Mouse (Mus musculus) MEL (cell line): ENCODE data around the gene 1700025G04Rik. TPM values are rescaled to one million over a fixed set of nuclear protein-coding genes. Genes with fewer than 3 reads are reported as not detected.

Source experiments
- DNase-seq: peaks from one replicate; pipeline ENCODE4 v3.0.0; 2011; ENCODE audit warnings: low read depth, low spot score
- H3K27ac ChIP-seq: 2 replicates; pipeline ENCODE4 v1.5.1; 2012; ENCODE audit warnings: low read depth, mild to moderate bottlenecking, control low read depth, low read length, moderate library complexity; ENCODE audit not compliant: control insufficient read depth
- H3K27me3 ChIP-seq, 2 experiments: fragments of 150-350 bp in 1 of 2; sonication (generic) in 1 of 2; 2 replicates each; pipeline ENCODE4 v1.6.1; 2012; ENCODE audit warnings: low read length in 2 of 2, mild to moderate bottlenecking in 2 of 2, improper control_type of control experiment in 1 of 2, moderate library complexity in 1 of 2; ENCODE audit not compliant: insufficient read depth in 2 of 2, control insufficient read depth in 1 of 2
- H3K36me3 ChIP-seq, 2 experiments: 2 replicates each; pipeline ENCODE4 v1.6.1; 2012 to 2014; ENCODE audit warnings: low read length in 2 of 2, improper control_type of control experiment in 1 of 2, inconsistent platforms in 1 of 2, mild to moderate bottlenecking in 1 of 2; ENCODE audit not compliant: insufficient read depth in 2 of 2, control insufficient read depth in 1 of 2
- H3K4me1 ChIP-seq, 2 experiments: fragments of 150-350 bp in 1 of 2; sonication (generic) in 1 of 2; 2 replicates each; pipeline ENCODE4 v1.6.1; 2012; ENCODE audit warnings: low read length in 2 of 2, improper control_type of control experiment in 1 of 2, mild to moderate bottlenecking in 1 of 2; ENCODE audit not compliant: insufficient read depth in 2 of 2, control insufficient read depth in 1 of 2
- H3K4me3 ChIP-seq, 2 experiments: fragments of 150-350 bp in 1 of 2; sonication (generic) in 1 of 2; 2 replicates each; pipeline ENCODE4 v1.5.1; 2012; ENCODE audit warnings: low read depth in 2 of 2, low read length in 2 of 2, mild to moderate bottlenecking in 2 of 2, moderate library complexity in 2 of 2, control low read depth in 1 of 2, improper control_type of control experiment in 1 of 2; ENCODE audit not compliant: control insufficient read depth in 1 of 2, insufficient read depth in 1 of 2
- H3K79me2 ChIP-seq: 2 replicates; pipeline ENCODE4 v1.6.1; 2012; ENCODE audit warnings: mild to moderate bottlenecking, low read length, moderate library complexity; ENCODE audit not compliant: control insufficient read depth, poor library complexity, insufficient read depth
- H3K9ac ChIP-seq: 2 replicates; pipeline ENCODE4 v1.6.1; 2012; ENCODE audit warnings: low read depth, mild to moderate bottlenecking, control low read depth, low read length, moderate library complexity; ENCODE audit not compliant: control insufficient read depth, poor library complexity, severe bottlenecking
- H3K9me3 ChIP-seq: fragments of 150-350 bp; sonication (generic); replicated peaks from 2 replicates; pipeline ENCODE4 v1.6.1; 2012; ENCODE audit warnings: mild to moderate bottlenecking, low read length, improper control_type of control experiment, moderate library complexity; ENCODE audit not compliant: insufficient read depth
- BHLHE40 ChIP-seq: IDR thresholded peaks from 2 replicates; pipeline ENCODE4 v1.6.1; 2012; ENCODE audit warnings: low read depth, mild to moderate bottlenecking, inconsistent platforms, low read length, improper control_type of control experiment, borderline replicate concordance
- CTCF ChIP-seq, 3 experiments: IDR thresholded peaks in 2 of 3; conservative IDR thresholded peaks in 1 of 3; 2 replicates each; pipeline ENCODE4 v1.5.1; 2011 to 2012; ENCODE audit warnings: low read length in 3 of 3, low read depth in 2 of 3, mild to moderate bottlenecking in 2 of 3, improper control_type of control experiment in 1 of 3, inconsistent platforms in 1 of 3, mixed read lengths in 1 of 3, moderate library complexity in 1 of 3; ENCODE audit not compliant: control insufficient read depth in 1 of 3, insufficient read depth in 1 of 3, poor library complexity in 1 of 3, severe bottlenecking in 1 of 3
- E2F4 ChIP-seq: IDR thresholded peaks from 2 replicates; pipeline ENCODE4 v1.6.1; 2011; ENCODE audit warnings: low read depth, low read length, improper control_type of control experiment, borderline replicate concordance
- ELF1 ChIP-seq: IDR thresholded peaks from 2 replicates; pipeline ENCODE4 v1.6.1; 2014; ENCODE audit warnings: low read depth, mild to moderate bottlenecking, inconsistent platforms, low read length, improper control_type of control experiment, moderate library complexity
- EP300 ChIP-seq, 2 experiments: IDR thresholded peaks; 2 replicates each; pipeline ENCODE4 v1.6.1; 2011; ENCODE audit warnings: improper control_type of control experiment in 2 of 2, low read length in 2 of 2, low read depth in 1 of 2, mild to moderate bottlenecking in 1 of 2
- ETS1 ChIP-seq: IDR thresholded peaks from 2 replicates; pipeline ENCODE4 v1.6.1; 2012; ENCODE audit warnings: low read depth, mild to moderate bottlenecking, inconsistent platforms, low read length, improper control_type of control experiment, moderate library complexity
- GABPA ChIP-seq: IDR thresholded peaks from 2 replicates; pipeline ENCODE4 v1.6.1; 2012; ENCODE audit warnings: low read depth, mild to moderate bottlenecking, inconsistent platforms, low read length, improper control_type of control experiment, moderate library complexity
- JUND ChIP-seq: IDR thresholded peaks from 2 replicates; pipeline ENCODE4 v1.6.1; 2011; ENCODE audit warnings: low read depth, mild to moderate bottlenecking, improper control_type of control experiment, low read length
- KAT2A ChIP-seq: conservative IDR thresholded peaks from 2 replicates; pipeline ENCODE4 v1.6.1; 2012; ENCODE audit warnings: low read depth, low read length, improper control_type of control experiment, inconsistent platforms
- MAFK ChIP-seq: IDR thresholded peaks from 2 replicates; pipeline ENCODE4 v1.6.1; 2011; ENCODE audit warnings: low read depth, mild to moderate bottlenecking, low read length, improper control_type of control experiment, borderline replicate concordance
- MAX ChIP-seq: IDR thresholded peaks from 2 replicates; pipeline ENCODE4 v1.6.1; 2011; ENCODE audit warnings: low read length, improper control_type of control experiment
- MAZ ChIP-seq: IDR thresholded peaks from 2 replicates; pipeline ENCODE4 v1.6.1; 2012; ENCODE audit warnings: low read depth, mild to moderate bottlenecking, inconsistent platforms, low read length, improper control_type of control experiment
- MEF2A ChIP-seq: IDR thresholded peaks from 2 replicates; pipeline ENCODE4 v1.6.1; 2014; ENCODE audit warnings: low read depth, mild to moderate bottlenecking, inconsistent platforms, low read length, improper control_type of control experiment; ENCODE audit not compliant: poor library complexity, insufficient replicate concordance, severe bottlenecking; ENCODE audit errors: extremely low read depth
- MYC ChIP-seq: IDR thresholded peaks from 2 replicates; pipeline ENCODE4 v1.6.1; 2011; ENCODE audit warnings: low read depth, mild to moderate bottlenecking, low read length, improper control_type of control experiment, moderate library complexity
- NELFE ChIP-seq: IDR thresholded peaks from 2 replicates; pipeline ENCODE4 v1.6.1; 2011; ENCODE audit warnings: low read depth, low read length, improper control_type of control experiment
- POLR2A ChIP-seq, 2 experiments: IDR thresholded peaks; 2 replicates each; pipeline ENCODE4 v1.6.1; 2011 to 2012; ENCODE audit warnings: low read length in 2 of 2, mild to moderate bottlenecking in 2 of 2, control low read depth in 1 of 2, improper control_type of control experiment in 1 of 2, low read depth in 1 of 2, moderate library complexity in 1 of 2; ENCODE audit not compliant: control insufficient read depth in 1 of 2, insufficient read depth in 1 of 2, poor library complexity in 1 of 2
- RAD21 ChIP-seq: IDR thresholded peaks from 2 replicates; pipeline ENCODE4 v1.6.1; 2011; ENCODE audit warnings: mild to moderate bottlenecking, low read depth, low read length, improper control_type of control experiment
- RCOR1 ChIP-seq: IDR thresholded peaks from 2 replicates; pipeline ENCODE4 v1.6.1; 2012; ENCODE audit warnings: low read depth, mild to moderate bottlenecking, inconsistent platforms, low read length, improper control_type of control experiment
- SMC3 ChIP-seq: IDR thresholded peaks from 2 replicates; pipeline ENCODE4 v1.6.1; 2011; ENCODE audit warnings: low read depth, low read length, improper control_type of control experiment
- TAL1 ChIP-seq: IDR thresholded peaks from 2 replicates; pipeline ENCODE4 v1.6.1; 2012; ENCODE audit warnings: mild to moderate bottlenecking, inconsistent platforms, low read length, moderate library complexity, mixed read lengths
- TBP ChIP-seq: IDR thresholded peaks from 2 replicates; pipeline ENCODE4 v1.8.0; 2011; ENCODE audit warnings: low read depth, low read length, improper control_type of control experiment
- TCF12 ChIP-seq: IDR thresholded peaks from 2 replicates; pipeline ENCODE4 v1.6.1; 2014; ENCODE audit warnings: low read depth, mild to moderate bottlenecking, inconsistent platforms, low read length, improper control_type of control experiment, moderate library complexity
- UBTF ChIP-seq: IDR thresholded peaks from 2 replicates; pipeline ENCODE4 v1.6.1; 2012; ENCODE audit warnings: low read depth, mild to moderate bottlenecking, inconsistent platforms, low read length, improper control_type of control experiment, moderate library complexity, borderline replicate concordance; ENCODE audit not compliant: insufficient read depth
- USF1 ChIP-seq: IDR thresholded peaks from 2 replicates; pipeline ENCODE4 v1.6.1; 2014; ENCODE audit warnings: low read depth, mild to moderate bottlenecking, inconsistent platforms, low read length, improper control_type of control experiment, moderate library complexity
- USF2 ChIP-seq, 2 experiments: IDR thresholded peaks; 2 replicates each; pipeline ENCODE4 v1.6.1; 2011 to 2012; ENCODE audit warnings: improper control_type of control experiment in 2 of 2, low read length in 2 of 2, borderline replicate concordance in 1 of 2, inconsistent platforms in 1 of 2, low read depth in 1 of 2, mild to moderate bottlenecking in 1 of 2; ENCODE audit not compliant: insufficient read depth in 1 of 2
- ZC3H11A ChIP-seq: IDR thresholded peaks from 2 replicates; pipeline ENCODE4 v1.6.1; 2012; ENCODE audit warnings: low read depth, mild to moderate bottlenecking, inconsistent platforms, low read length, improper control_type of control experiment
- ZMIZ1 ChIP-seq: IDR thresholded peaks from 2 replicates; pipeline ENCODE4 v1.6.1; 2012; ENCODE audit warnings: low read depth, mild to moderate bottlenecking, inconsistent platforms, low read length, improper control_type of control experiment, moderate library complexity
- ZNF384 ChIP-seq: IDR thresholded peaks from 2 replicates; pipeline ENCODE4 v1.6.1; 2012; ENCODE audit warnings: low read depth, mild to moderate bottlenecking, inconsistent platforms, low read length, improper control_type of control experiment
- polyA plus RNA-seq, 2 experiments: library from polyadenylated mRNA; stranded (reverse) in 1 of 2; unstranded in 1 of 2; fragments of >175 nt in 1 of 2; fragments of >200 nt in 1 of 2; gene quantifications; 2 replicates each; pipeline versions ENCODE4 v1.2.1 to v1.2.4; 2012; ENCODE audit warnings: low replicate concordance in 2 of 2, low read depth in 1 of 2; ENCODE audit not compliant: insufficient read length in 2 of 2, insufficient read depth in 1 of 2, missing spikeins in 1 of 2
- total RNA-seq: library from RNA; depleted of rRNA; stranded (reverse); fragments of 300-350 nt; gene quantifications from 2 replicates; pipeline ENCODE4 v1.2.3, GENCODE M21; 2012

1700025G04Rik gene
- total and polyA plus RNA-seq, 3 experiments, result 0.04 to 0.91 TPM; not detected in 1

GRCm38 (mm10) chr1:151851976-151852375, 237.9 kb downstream of the 1700025G04Rik start:
- no peak overlapping the region for H3K4me3 ChIP-seq
- no peaks in the 10 kb centered on the region for H3K4me1 ChIP-seq
- H3K27me3 ChIP-seq, result peaks cover 0 to 5% of the 10 kb centered on the region in 2 experiments; a peak in 3 of 4 replicates
- no peaks in the 10 kb centered on the region for H3K9me3 ChIP-seq
- H3K27ac ChIP-seq, result no peak overlapping the region
- H3K9ac ChIP-seq, result no peak overlapping the region
- no peaks in the 10 kb centered on the region for H3K36me3 ChIP-seq
- TF ChIP-seq ZMIZ1 (no peak), MAZ (no peak), BHLHE40 (no peak), MAFK (no peak), USF1 (no peak), ELF1 (no peak), TCF12 (no peak), E2F4 (no peak), NELFE (no peak), TBP (no peak), MYC (no peak), MEF2A (no peak), KAT2A (no peak), RCOR1 (no peak), TAL1 (no peak), UBTF (no peak), ETS1 (no peak)
- TF ChIP-seq, all 39 proteins: peak for 0
- DNase-seq, result no peak
- no peaks in the 10 kb centered on the region for H3K79me2 ChIP-seq

DNA sequence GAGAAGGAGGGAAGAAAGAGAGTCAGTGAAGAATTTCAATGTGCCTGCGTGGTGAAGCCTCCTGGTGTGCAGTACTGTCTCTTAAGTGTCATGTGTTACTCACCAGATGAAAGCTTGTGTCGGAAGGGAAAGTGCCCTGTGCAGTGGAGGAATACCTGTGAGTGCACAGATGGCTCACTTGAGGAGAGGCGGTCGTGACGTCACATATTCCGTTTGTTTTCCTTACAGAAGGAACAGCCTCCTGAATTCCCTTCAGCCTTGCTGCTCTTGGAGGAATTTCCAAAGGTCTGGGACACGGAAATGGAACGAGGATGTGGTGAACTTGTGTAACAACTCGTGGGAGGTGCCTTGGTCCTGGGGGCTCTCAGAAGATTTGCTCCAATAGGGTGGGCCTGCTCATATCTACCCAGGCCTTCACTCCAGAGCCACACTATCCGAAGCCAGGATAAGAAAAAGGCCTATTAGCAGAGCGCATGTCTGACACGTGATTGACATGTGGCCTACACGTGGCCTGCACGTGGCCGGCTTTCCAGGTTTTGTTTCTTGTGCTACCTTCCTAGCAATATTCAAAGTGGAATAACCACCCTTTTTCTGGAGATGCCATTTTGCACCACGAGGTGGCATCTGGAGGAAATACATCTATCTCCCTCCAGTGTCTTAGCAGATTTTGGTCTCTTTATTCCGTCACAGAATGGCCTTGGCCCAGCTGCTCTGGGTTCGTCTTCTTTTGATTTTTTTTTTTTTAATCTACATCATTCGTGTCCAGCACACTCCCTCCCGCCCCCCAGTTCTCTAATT, 238.7 kb downstream of the 1700025G04Rik start:
- H3K9me3 ChIP-seq, result no peaks in the 10 kb centered on the region
- peak; percentile 25 for DNase-seq
- H3K79me2 ChIP-seq, result no peaks in the 10 kb centered on the region
- no peak overlapping the region for H3K27ac ChIP-seq
- H3K4me1 ChIP-seq, result no peaks in the 10 kb centered on the region
- no peak overlapping the region for H3K9ac ChIP-seq
- no peak for TF ChIP-seq GABPA
- TF ChIP-seq MEF2A, result no peak
- no peak for TF ChIP-seq E2F4
- TF ChIP-seq CTCF (IDR thresholded peaks at IDR 0.05 in 2 of 3, conservative IDR thresholded peaks at IDR 0.05 in 1 of 3; ENCODE audit: control insufficient read depth in 1 of 3, insufficient read depth in 1 of 3, low read depth in 2 of 3, low read length in 3 of 3, poor library complexity in 1 of 3, severe bottlenecking in 1 of 3), result peak; percentile 12 to 57 (median 21); a peak in 4 of 6 replicates
- TF ChIP-seq SMC3, result peak; percentile 82
- peak; percentile 59 for TF ChIP-seq ZC3H11A
- no peak for TF ChIP-seq USF1
- peak; percentile 65 for TF ChIP-seq RAD21
- no peak for TF ChIP-seq BHLHE40
- TF ChIP-seq KAT2A, result no peak
- no peak for TF ChIP-seq POLR2A (IDR thresholded peaks at IDR 0.05; ENCODE audit: control insufficient read depth in 1 of 2, insufficient read depth in 1 of 2, low read depth in 1 of 2, low read length in 2 of 2, poor library complexity in 1 of 2)
- TF ChIP-seq MAX, result no peak
- no peak for TF ChIP-seq JUND
- no peak for TF ChIP-seq USF2 (IDR thresholded peaks at IDR 0.05; ENCODE audit: borderline replicate concordance in 1 of 2, insufficient read depth in 1 of 2, low read depth in 1 of 2, low read length in 2 of 2)
- TF ChIP-seq EP300 (IDR thresholded peaks at IDR 0.05; ENCODE audit: low read depth in 1 of 2, low read length in 2 of 2), result no peak
- TF ChIP-seq MAZ, result no peak
- no peak for TF ChIP-seq ZNF384
- H3K36me3 ChIP-seq, result no peaks in the 10 kb centered on the region
- H3K27me3 ChIP-seq, result peaks cover 0 to 3% of the 10 kb centered on the region in 2 experiments; a peak in 2 of 4 replicates
- H3K4me3 ChIP-seq, result no peak overlapping the region
